Mouse (Mus musculus): ENCODE data around the gene Utrn. TPM values are rescaled to one million over a fixed set of nuclear protein-coding genes. Genes with fewer than 3 reads are reported as not detected.

Gene Utrn
- polyA plus RNA-seq, 1 experiment from 2014 or later, result 23.0 TPM

DNA sequence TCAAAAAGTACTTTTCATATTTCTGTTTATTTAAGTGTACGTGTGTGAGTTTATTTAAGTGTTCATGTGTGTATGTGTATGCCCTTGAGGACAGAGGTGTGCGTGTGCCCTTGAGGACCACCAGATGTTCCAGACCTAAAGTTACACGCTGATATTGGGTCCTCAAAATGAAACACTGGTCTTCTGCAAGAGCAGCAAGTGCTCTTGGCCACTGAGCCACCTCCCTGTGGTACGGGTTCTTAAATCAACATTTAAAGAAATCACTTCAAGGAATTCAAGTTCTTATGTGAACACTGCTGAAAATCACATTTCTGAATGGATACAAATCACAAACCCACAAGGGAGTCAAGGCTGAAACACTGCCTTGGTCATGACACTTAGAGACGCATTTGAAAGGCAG is 195.9 kb downstream of the Utrn start:
- H3K36me3 ChIP-seq (ENCODE audit: control insufficient read depth, insufficient read depth, low read length), result no peaks in the 10 kb centered on the region
- ATAC-seq (replicated peaks; ENCODE audit: low FRiP score), result no peak
- no peak overlapping the region for H3K4me3 ChIP-seq (ENCODE audit: low read depth, low read length)
- no peak overlapping the region for H3K4me2 ChIP-seq
- H3K4me1 ChIP-seq (replicated peaks; ENCODE audit: control insufficient read depth, insufficient read depth, low read length), result no peaks in the 10 kb centered on the region
- DNase-seq (ENCODE audit: low spot score), result no peak
- 87% methylated on average over 5 of the region's 5 CpGs for WGBS
- H3K27me3 ChIP-seq (replicated peaks; ENCODE audit: control insufficient read depth, insufficient read depth, low read length), result no peaks in the 10 kb centered on the region
- H3K9ac ChIP-seq (ENCODE audit: low read depth, low read length), result no peak overlapping the region
- no peaks in the 10 kb centered on the region for H3K9me3 ChIP-seq (ENCODE audit: control insufficient read depth, low read length)
- no peak overlapping the region for H3K27ac ChIP-seq (ENCODE audit: low read depth, low read length)

DNA sequence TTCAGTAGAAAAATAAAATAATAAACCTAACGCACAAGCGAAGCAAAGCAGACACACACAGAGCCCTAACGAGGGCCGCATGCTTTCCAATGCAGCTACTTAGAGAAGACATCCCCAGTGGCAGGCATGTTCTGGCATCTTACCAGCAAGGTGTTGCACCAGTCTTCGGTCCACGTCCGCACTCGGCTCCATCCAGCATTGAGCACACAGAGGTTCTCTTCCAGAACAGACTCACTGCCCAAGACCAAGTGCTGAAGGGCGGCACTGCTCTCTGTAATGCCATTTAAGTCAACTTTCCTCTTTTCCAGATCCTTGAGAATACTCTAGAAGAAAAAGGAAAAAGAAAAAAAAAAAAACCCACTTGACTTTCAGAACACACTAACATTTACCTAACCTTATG is 197.6 kb downstream of the Utrn start:
- Histone ChIP-seq H3K4me1 (replicated peaks; ENCODE audit: control insufficient read depth, insufficient read depth, low read length) (no peaks in the 10 kb centered on the region), H3K4me2 (no peak overlapping the region), H3K9ac (ENCODE audit: low read depth, low read length) (no peak overlapping the region), H3K9me3 (ENCODE audit: control insufficient read depth, low read length) (no peaks in the 10 kb centered on the region), H3K4me3 (ENCODE audit: low read depth, low read length) (no peak overlapping the region), H3K27ac (ENCODE audit: low read depth, low read length) (no peak overlapping the region), H3K27me3 (replicated peaks; ENCODE audit: control insufficient read depth, insufficient read depth, low read length) (no peaks in the 10 kb centered on the region), H3K36me3 (ENCODE audit: control insufficient read depth, insufficient read depth, low read length) (no peaks in the 10 kb centered on the region)
- ATAC-seq (replicated peaks; ENCODE audit: low FRiP score), result no peak
- no peak for DNase-seq (ENCODE audit: low spot score)
- 89% methylated on average over 9 of the region's 9 CpGs for WGBS

DNA sequence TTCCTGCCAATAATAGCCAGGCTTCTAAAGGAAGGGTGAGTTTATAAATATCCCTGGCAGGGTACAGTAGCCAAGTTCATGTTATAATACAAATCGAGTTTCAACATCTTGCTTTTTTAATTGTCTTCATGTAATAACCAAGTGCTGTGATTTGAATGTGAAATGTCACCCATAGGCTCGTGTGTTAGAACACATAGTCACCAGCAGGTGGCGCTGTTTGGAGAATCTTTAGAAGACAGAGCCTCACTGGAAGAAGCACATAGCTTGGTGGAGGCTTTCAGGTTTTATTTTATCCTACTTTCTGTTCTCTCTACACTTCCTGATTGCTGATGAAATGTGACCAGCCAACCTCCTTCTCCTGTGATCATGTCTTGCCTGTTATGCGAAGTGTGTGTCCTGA is 207.1 kb downstream of the Utrn start:
- no peak overlapping the region for H3K9ac ChIP-seq (ENCODE audit: low read depth, low read length)
- ATAC-seq (replicated peaks; ENCODE audit: low FRiP score), result no peak
- H3K4me2 ChIP-seq, result no peak overlapping the region
- WGBS, result 85% methylated on average over 4 of the region's 4 CpGs
- no peaks in the 10 kb centered on the region for H3K27me3 ChIP-seq (replicated peaks; ENCODE audit: control insufficient read depth, insufficient read depth, low read length)
- H3K27ac ChIP-seq (ENCODE audit: low read depth, low read length), result no peak overlapping the region
- DNase-seq (ENCODE audit: low spot score), result no peak
- H3K4me1 ChIP-seq (replicated peaks; ENCODE audit: control insufficient read depth, insufficient read depth, low read length), result no peaks in the 10 kb centered on the region
- H3K9me3 ChIP-seq (ENCODE audit: control insufficient read depth, low read length), result peaks cover 4% of the 10 kb centered on the region
- peaks cover 5% of the 10 kb centered on the region for H3K36me3 ChIP-seq (ENCODE audit: control insufficient read depth, insufficient read depth, low read length)
- H3K4me3 ChIP-seq (ENCODE audit: low read depth, low read length), result no peak overlapping the region

DNA sequence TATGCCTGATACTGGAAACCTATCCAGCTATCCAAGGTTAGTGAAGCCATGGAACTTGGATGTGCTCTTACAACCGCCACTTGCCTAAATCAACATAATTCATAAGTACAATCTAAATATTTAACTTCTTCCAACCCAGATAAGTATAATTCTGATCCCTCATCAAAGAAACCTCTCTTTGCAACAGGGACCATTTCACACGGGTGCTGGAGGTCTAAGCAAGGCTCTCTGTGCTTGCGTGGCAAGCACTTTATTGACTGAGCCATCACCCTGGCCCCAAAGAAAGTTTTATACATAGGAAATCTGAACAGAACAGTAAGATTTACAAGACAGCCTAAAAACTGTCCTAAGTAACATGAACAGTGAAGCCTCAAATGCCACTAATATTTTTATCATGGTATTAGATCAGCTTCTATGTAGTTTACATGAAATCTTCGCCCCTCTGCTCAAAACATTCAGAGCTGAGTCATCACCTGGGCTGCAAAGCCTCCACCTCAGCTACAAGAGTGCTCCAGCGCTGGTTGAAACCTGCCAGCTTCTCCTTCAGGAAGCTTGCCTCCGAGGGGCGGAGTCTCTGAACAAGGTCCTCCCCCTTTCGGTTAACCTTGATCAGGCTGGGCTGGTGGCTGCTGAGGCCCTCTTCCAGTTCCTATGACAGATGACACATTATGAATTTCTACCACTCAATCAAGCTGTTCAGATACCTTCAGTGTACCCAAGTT is 211.0 kb downstream of the Utrn start:
- ATAC-seq (replicated peaks; ENCODE audit: low FRiP score) (no peak), DNase-seq (ENCODE audit: low spot score) (no peak)
- Histone ChIP-seq H3K27ac (ENCODE audit: low read depth, low read length) (no peak overlapping the region), H3K36me3 (ENCODE audit: control insufficient read depth, insufficient read depth, low read length) (peaks cover 5% of the 10 kb centered on the region), H3K9me3 (ENCODE audit: control insufficient read depth, low read length) (peaks cover 4% of the 10 kb centered on the region), H3K4me1 (replicated peaks; ENCODE audit: control insufficient read depth, insufficient read depth, low read length) (no peaks in the 10 kb centered on the region), H3K4me3 (ENCODE audit: low read depth, low read length) (no peak overlapping the region), H3K9ac (ENCODE audit: low read depth, low read length) (no peak overlapping the region), H3K4me2 (no peak overlapping the region), H3K27me3 (replicated peaks; ENCODE audit: control insufficient read depth, insufficient read depth, low read length) (no peaks in the 10 kb centered on the region)
- 84% methylated on average over 8 of the region's 8 CpGs for WGBS

DNA sequence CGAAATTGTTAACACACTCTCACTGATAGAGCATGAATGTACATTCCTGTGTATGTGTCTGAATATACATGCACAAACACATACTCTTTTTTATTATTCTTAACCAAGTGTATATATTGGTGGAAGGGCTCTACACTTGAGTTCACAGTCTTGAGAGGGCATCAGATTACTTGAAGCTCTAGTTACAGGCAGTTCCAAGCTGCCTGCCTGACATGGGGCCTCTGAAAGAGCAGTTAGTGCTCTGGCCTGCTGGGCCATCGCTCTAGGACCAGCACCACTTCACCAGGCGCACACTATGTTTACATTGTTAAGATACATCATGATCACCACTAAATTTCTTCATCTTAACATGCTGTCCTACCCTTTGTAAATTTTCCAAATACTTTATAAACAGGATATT is 216.2 kb downstream of the Utrn start:
- Histone ChIP-seq H3K36me3 (ENCODE audit: control insufficient read depth, insufficient read depth, low read length) (no peaks in the 10 kb centered on the region; the same call in 1 of the 2 replicates), H3K9me3 (ENCODE audit: control insufficient read depth, low read length) (no peaks in the 10 kb centered on the region), H3K27ac (ENCODE audit: low read depth, low read length) (no peak overlapping the region), H3K4me2 (no peak overlapping the region), H3K4me3 (ENCODE audit: low read depth, low read length) (no peak overlapping the region), H3K27me3 (replicated peaks; ENCODE audit: control insufficient read depth, insufficient read depth, low read length) (no peaks in the 10 kb centered on the region), H3K4me1 (replicated peaks; ENCODE audit: control insufficient read depth, insufficient read depth, low read length) (no peaks in the 10 kb centered on the region), H3K9ac (ENCODE audit: low read depth, low read length) (no peak overlapping the region)
- WGBS, result 77% methylated on average over 3 of the region's 3 CpGs
- DNase-seq (ENCODE audit: low spot score) (no peak), ATAC-seq (replicated peaks; ENCODE audit: low FRiP score) (no peak)

DNA sequence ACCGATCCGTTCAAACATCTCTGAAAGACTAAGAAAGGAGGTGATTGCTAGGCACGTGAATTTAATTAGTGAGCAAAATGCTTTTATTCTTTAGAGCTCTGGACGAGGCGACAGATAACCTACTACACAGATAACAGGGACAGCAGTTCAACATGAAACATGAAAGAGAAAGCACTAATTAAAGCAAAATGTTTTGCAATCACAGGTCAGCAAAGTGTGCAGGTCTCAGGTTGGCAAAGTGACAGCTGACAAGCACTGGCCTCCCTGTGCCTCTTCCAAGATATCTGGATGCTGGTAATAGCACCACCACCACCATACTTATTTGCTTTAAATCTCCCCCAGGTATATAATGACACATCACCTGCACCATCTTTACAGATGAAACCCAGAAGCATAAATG is 223.0 kb downstream of the Utrn start:
- Histone ChIP-seq H3K4me2 (no peak overlapping the region), H3K27ac (ENCODE audit: low read depth, low read length) (no peak overlapping the region), H3K4me3 (ENCODE audit: low read depth, low read length) (no peak overlapping the region), H3K9me3 (ENCODE audit: control insufficient read depth, low read length) (no peaks in the 10 kb centered on the region), H3K4me1 (replicated peaks; ENCODE audit: control insufficient read depth, insufficient read depth, low read length) (no peaks in the 10 kb centered on the region), H3K27me3 (replicated peaks; ENCODE audit: control insufficient read depth, insufficient read depth, low read length) (no peaks in the 10 kb centered on the region), H3K9ac (ENCODE audit: low read depth, low read length) (no peak overlapping the region), H3K36me3 (ENCODE audit: control insufficient read depth, insufficient read depth, low read length) (no peaks in the 10 kb centered on the region)
- ATAC-seq (replicated peaks; ENCODE audit: low FRiP score) (no peak), DNase-seq (ENCODE audit: low spot score) (no peak)
- WGBS, result 80% methylated on average over 5 of the region's 5 CpGs

DNA sequence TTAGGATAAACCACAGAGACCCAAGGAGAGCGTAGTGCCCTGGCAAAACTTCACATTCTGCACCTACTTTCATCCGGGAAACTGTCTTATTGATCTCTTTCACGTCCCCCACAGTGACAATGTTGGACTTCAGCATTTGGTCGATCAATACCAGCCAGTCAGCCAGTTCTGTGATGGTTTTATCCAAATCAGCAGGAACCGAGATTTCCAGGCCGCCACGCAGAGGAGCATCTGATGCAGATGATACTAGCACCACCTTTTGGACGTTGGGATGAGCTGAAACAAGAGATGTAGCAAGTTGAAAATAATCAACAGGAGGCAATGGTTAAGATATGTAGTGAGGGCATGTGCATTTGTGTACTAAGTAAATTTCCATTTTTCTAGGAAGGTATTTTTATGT is 225.8 kb downstream of the Utrn start:
- no peak overlapping the region for H3K27ac ChIP-seq (ENCODE audit: low read depth, low read length)
- H3K4me1 ChIP-seq (replicated peaks; ENCODE audit: control insufficient read depth, insufficient read depth, low read length), result no peaks in the 10 kb centered on the region
- ATAC-seq (replicated peaks; ENCODE audit: low FRiP score), result 0 out of 2 replicates have a peak, but pooled peaks have one; percentile 39
- no peaks in the 10 kb centered on the region for H3K27me3 ChIP-seq (replicated peaks; ENCODE audit: control insufficient read depth, insufficient read depth, low read length)
- no peak overlapping the region for H3K4me3 ChIP-seq (ENCODE audit: low read depth, low read length)
- no peak for DNase-seq (ENCODE audit: low spot score)
- no peaks in the 10 kb centered on the region for H3K9me3 ChIP-seq (ENCODE audit: control insufficient read depth, low read length)
- 68% methylated on average over 8 of the region's 8 CpGs for WGBS
- no peak overlapping the region for H3K9ac ChIP-seq (ENCODE audit: low read depth, low read length)
- H3K4me2 ChIP-seq, result no peak overlapping the region
- H3K36me3 ChIP-seq (ENCODE audit: control insufficient read depth, insufficient read depth, low read length), result no peaks in the 10 kb centered on the region

DNA sequence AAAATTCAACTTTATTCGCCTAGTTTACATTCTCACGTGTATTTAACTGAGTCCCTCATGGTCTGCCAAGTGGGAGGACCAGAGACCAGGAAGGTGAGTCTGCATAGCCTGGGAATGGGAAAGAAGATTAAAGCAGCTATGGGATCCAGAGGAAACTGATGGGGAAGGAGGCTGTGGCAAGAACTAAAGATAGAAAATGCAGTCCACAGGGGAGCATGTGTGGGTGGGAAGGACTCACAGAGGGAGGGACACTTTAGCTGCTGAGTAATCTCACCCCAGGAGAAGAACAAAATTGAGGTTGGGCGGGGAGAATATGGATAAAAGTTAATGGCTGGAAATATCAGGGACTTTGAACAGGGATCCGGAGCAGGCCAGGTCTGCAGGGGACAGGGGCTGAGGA is 229.5 kb downstream of the Utrn start:
- Histone ChIP-seq H3K9ac (ENCODE audit: low read depth, low read length) (no peak overlapping the region), H3K9me3 (ENCODE audit: control insufficient read depth, low read length) (no peaks in the 10 kb centered on the region), H3K4me1 (replicated peaks; ENCODE audit: control insufficient read depth, insufficient read depth, low read length) (no peaks in the 10 kb centered on the region), H3K4me3 (ENCODE audit: low read depth, low read length) (no peak overlapping the region), H3K27me3 (replicated peaks; ENCODE audit: control insufficient read depth, insufficient read depth, low read length) (no peaks in the 10 kb centered on the region), H3K36me3 (ENCODE audit: control insufficient read depth, insufficient read depth, low read length) (no peaks in the 10 kb centered on the region), H3K27ac (ENCODE audit: low read depth, low read length) (no peak overlapping the region), H3K4me2 (no peak overlapping the region)
- ATAC-seq (replicated peaks; ENCODE audit: low FRiP score) (no peak), DNase-seq (ENCODE audit: low spot score) (no peak)
- WGBS, result 82% methylated on average over 4 of the region's 4 CpGs

DNA sequence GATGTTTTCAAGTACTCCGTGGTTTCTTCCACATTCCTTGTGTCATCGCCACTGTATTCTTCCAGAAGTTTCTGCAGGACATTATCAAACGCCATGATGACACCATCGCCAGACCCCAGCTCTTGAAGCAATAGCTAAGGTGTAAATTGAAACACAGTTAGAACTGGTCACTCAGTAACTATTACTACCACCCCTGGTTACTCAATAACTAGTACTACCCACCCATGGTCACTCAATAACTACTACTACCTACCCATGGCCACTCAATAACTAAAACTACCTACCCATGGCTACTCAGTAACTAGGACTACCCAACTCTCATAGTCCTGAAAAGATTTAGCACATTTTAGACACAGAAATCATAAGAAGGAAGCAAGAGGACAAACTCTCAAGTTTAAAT is 235.2 kb downstream of the Utrn start:
- no peak for DNase-seq (ENCODE audit: low spot score)
- H3K9me3 ChIP-seq (ENCODE audit: control insufficient read depth, low read length), result no peaks in the 10 kb centered on the region

More for the DNA sequence above, 235.2 kb downstream of the Utrn start:
- H3K4me2 ChIP-seq, result no peak overlapping the region
- H3K4me1 ChIP-seq (replicated peaks; ENCODE audit: control insufficient read depth, insufficient read depth, low read length), result no peaks in the 10 kb centered on the region; the same call in 1 of the 2 replicates
- H3K36me3 ChIP-seq (ENCODE audit: control insufficient read depth, insufficient read depth, low read length), result no peaks in the 10 kb centered on the region
- no peak overlapping the region for H3K9ac ChIP-seq (ENCODE audit: low read depth, low read length)
- no peaks in the 10 kb centered on the region for H3K27me3 ChIP-seq (replicated peaks; ENCODE audit: control insufficient read depth, insufficient read depth, low read length)
- WGBS, result 94% methylated on average over 4 of the region's 4 CpGs
- no peak overlapping the region for H3K27ac ChIP-seq (ENCODE audit: low read depth, low read length)
- no peak overlapping the region for H3K4me3 ChIP-seq (ENCODE audit: low read depth, low read length)
- no peak for ATAC-seq (replicated peaks; ENCODE audit: low FRiP score)

Data from liver, embryonic 11.5 days (tissue).